Mouse (Mus musculus): ENCODE measurements at regions not wholly inside any gene's neighbourhood (a gene's known extent, or its start where the extent isn't known, plus 50 kb on each side); places are given as distances from the start of the nearest gene placed in this dataset.
"Not testable (repeated sequence)": the region's sequence is repeated elsewhere in the genome, so short reads cannot be mapped to it uniquely, and the experiment has no call there.

- H3K36me3 ChIP-seq (ENCODE audit: control insufficient read depth, insufficient read depth, low read length): no peaks in the 10 kb centered on the region
- H3K27ac ChIP-seq (ENCODE audit: control insufficient read depth, insufficient read depth, low read length): no peak overlapping the region
- H3K4me1 ChIP-seq (replicated peaks; ENCODE audit: control insufficient read depth, insufficient read depth, low read length): no peaks in the 10 kb centered on the region
- WGBS: 81% methylated on average over 7 of the region's 7 CpGs
- TF ChIP-seq POLR2A (IDR thresholded peaks at IDR 0.05; ENCODE audit: control insufficient read depth, extremely low read depth, insufficient read depth, low read length, poor library complexity): no peak
- no peaks in the 10 kb centered on the region for H3K27me3 ChIP-seq (ENCODE audit: control insufficient read depth, insufficient read depth, low read length)
- DNase-seq: no peak
- H3K4me3 ChIP-seq (ENCODE audit: control insufficient read depth, insufficient read depth, low read length): no peak overlapping the region
Observed at GRCm38 (mm10) chr7:111179401-111180271, 96.8 kb upstream of the Eif4g2 start.

- Histone ChIP-seq H3K4me1 (replicated peaks; ENCODE audit: control insufficient read depth, insufficient read depth, low read length) (no peaks in the 10 kb centered on the region), H3K4me3 (ENCODE audit: control insufficient read depth, insufficient read depth, low read length) (no peak overlapping the region), H3K36me3 (ENCODE audit: control insufficient read depth, insufficient read depth, low read length) (no peaks in the 10 kb centered on the region), H3K27me3 (ENCODE audit: control insufficient read depth, insufficient read depth, low read length) (no peaks in the 10 kb centered on the region), H3K27ac (ENCODE audit: control insufficient read depth, insufficient read depth, low read length) (no peak overlapping the region)
- TF ChIP-seq CTCF (IDR thresholded peaks at IDR 0.05; ENCODE audit: borderline replicate concordance, control insufficient read depth, extremely low read depth, insufficient read depth, low read length, poor library complexity): no peak
- TF ChIP-seq POLR2A (IDR thresholded peaks at IDR 0.05; ENCODE audit: control insufficient read depth, extremely low read depth, insufficient read depth, low read length, poor library complexity): no peak
- no peak for DNase-seq
- 97% methylated on average over 9 of the region's 9 CpGs for WGBS
Observed at GRCm38 (mm10) chr7:111174393-111175124, 91.7 kb upstream of the Eif4g2 start.

- no peaks in the 10 kb centered on the region for H3K36me3 ChIP-seq (ENCODE audit: control insufficient read depth, insufficient read depth, low read length)
- no peak for DNase-seq
- 90% methylated on average over 2 of the region's 2 CpGs for WGBS
- TF ChIP-seq CTCF (IDR thresholded peaks at IDR 0.05; ENCODE audit: borderline replicate concordance, control insufficient read depth, extremely low read depth, insufficient read depth, low read length, poor library complexity): no peak
- no peak for TF ChIP-seq POLR2A (IDR thresholded peaks at IDR 0.05; ENCODE audit: control insufficient read depth, extremely low read depth, insufficient read depth, low read length, poor library complexity)
- H3K4me3 ChIP-seq (ENCODE audit: control insufficient read depth, insufficient read depth, low read length): no peak overlapping the region
- H3K4me1 ChIP-seq (replicated peaks; ENCODE audit: control insufficient read depth, insufficient read depth, low read length): no peaks in the 10 kb centered on the region
- H3K27ac ChIP-seq (ENCODE audit: control insufficient read depth, insufficient read depth, low read length): no peak overlapping the region
- H3K27me3 ChIP-seq (ENCODE audit: control insufficient read depth, insufficient read depth, low read length): no peaks in the 10 kb centered on the region
Observed at GRCm38 (mm10) chr7:111172061-111172460, 89.2 kb upstream of the Eif4g2 start.

GRCm38 (mm10) chr7:111168546-111169233 lies 85.9 kb upstream of the Eif4g2 start:
- not testable (repeated sequence) for H3K27me3 ChIP-seq (ENCODE audit: control insufficient read depth, insufficient read depth, low read length); DNase-seq; H3K4me1 ChIP-seq (replicated peaks; ENCODE audit: control insufficient read depth, insufficient read depth, low read length); H3K36me3 ChIP-seq (ENCODE audit: control insufficient read depth, insufficient read depth, low read length); H3K27ac ChIP-seq (ENCODE audit: control insufficient read depth, insufficient read depth, low read length); H3K4me3 ChIP-seq (ENCODE audit: control insufficient read depth, insufficient read depth, low read length)
- WGBS: 91% methylated on average over 3 of the region's 3 CpGs

GRCm38 (mm10) chr7:111164994-111165393 lies 82.2 kb upstream of the Eif4g2 start:
- no peak overlapping the region for H3K4me3 ChIP-seq (ENCODE audit: control insufficient read depth, insufficient read depth, low read length)
- TF ChIP-seq POLR2A (IDR thresholded peaks at IDR 0.05; ENCODE audit: control insufficient read depth, extremely low read depth, insufficient read depth, low read length, poor library complexity) (no peak), CTCF (IDR thresholded peaks at IDR 0.05; ENCODE audit: borderline replicate concordance, control insufficient read depth, extremely low read depth, insufficient read depth, low read length, poor library complexity) (no peak)
- H3K36me3 ChIP-seq (ENCODE audit: control insufficient read depth, insufficient read depth, low read length): no peaks in the 10 kb centered on the region
- no peak for DNase-seq
- H3K27me3 ChIP-seq (ENCODE audit: control insufficient read depth, insufficient read depth, low read length): no peaks in the 10 kb centered on the region
- WGBS: 96% methylated on average over 3 of the region's 3 CpGs
- no peaks in the 10 kb centered on the region for H3K4me1 ChIP-seq (replicated peaks; ENCODE audit: control insufficient read depth, insufficient read depth, low read length)
- H3K27ac ChIP-seq (ENCODE audit: control insufficient read depth, insufficient read depth, low read length): no peak overlapping the region

DNA sequence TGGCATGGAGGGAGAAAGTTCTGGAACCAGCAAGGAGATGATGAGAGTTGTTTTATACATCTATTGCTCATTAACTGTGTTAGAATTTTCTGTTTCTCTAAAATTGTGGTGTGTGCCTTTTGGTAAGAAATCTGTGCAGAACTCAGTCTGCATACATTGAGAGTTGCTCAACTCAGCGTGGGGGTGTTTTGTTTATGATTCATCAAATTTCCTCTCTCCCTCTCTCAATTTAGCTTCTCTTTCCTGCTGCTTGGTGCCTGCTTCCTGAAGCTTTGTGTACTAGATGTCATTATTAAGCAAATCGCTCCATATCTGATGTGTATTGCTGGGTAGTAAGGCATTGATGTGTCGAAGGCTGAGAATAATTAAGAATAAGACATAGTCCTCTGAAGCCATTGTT lies 81.4 kb upstream of the Eif4g2 start:
- Histone ChIP-seq H3K4me3 (ENCODE audit: control insufficient read depth, insufficient read depth, low read length) (no peak overlapping the region), H3K27me3 (ENCODE audit: control insufficient read depth, insufficient read depth, low read length) (no peaks in the 10 kb centered on the region), H3K4me1 (replicated peaks; ENCODE audit: control insufficient read depth, insufficient read depth, low read length) (no peaks in the 10 kb centered on the region), H3K27ac (ENCODE audit: control insufficient read depth, insufficient read depth, low read length) (no peak overlapping the region), H3K36me3 (ENCODE audit: control insufficient read depth, insufficient read depth, low read length) (no peaks in the 10 kb centered on the region)
- TF ChIP-seq POLR2A (IDR thresholded peaks at IDR 0.05; ENCODE audit: control insufficient read depth, extremely low read depth, insufficient read depth, low read length, poor library complexity): no peak
- TF ChIP-seq CTCF (IDR thresholded peaks at IDR 0.05; ENCODE audit: borderline replicate concordance, control insufficient read depth, extremely low read depth, insufficient read depth, low read length, poor library complexity): no peak
- 76% methylated on average over 3 of the region's 3 CpGs for WGBS
- DNase-seq: no peak

Measured in thymus, adult 2 months (tissue).